Mouse (Mus musculus) CH12.LX (cell line): Measurements from ENCODE around the gene Polm. TPM values are rescaled to one million over a fixed set of nuclear protein-coding genes. Genes with fewer than 3 reads are reported as not detected.

Experiments
- DNase-seq: peaks from one replicate; pipeline ENCODE4 v3.0.0-alpha.2; 2013; ENCODE audit errors: extremely low read depth
- H3K27ac ChIP-seq: 2 replicates; pipeline ENCODE4 v1.5.1; 2012; ENCODE audit warnings: low read depth, mild to moderate bottlenecking, control low read depth, moderate library complexity; ENCODE audit not compliant: insufficient read depth
- H3K27me3 ChIP-seq: replicated peaks from 2 replicates; pipeline ENCODE3; 2012; ENCODE audit warnings: inconsistent platforms
- H3K36me3 ChIP-seq, 2 experiments: replicated peaks in 1 of 2; 2 replicates each; pipeline versions ENCODE3 to v1.6.1; 2012; ENCODE audit warnings: inconsistent platforms in 1 of 2, low read length in 1 of 2, mild to moderate bottlenecking in 1 of 2, mixed read lengths in 1 of 2, moderate library complexity in 1 of 2; ENCODE audit not compliant: control insufficient read depth in 1 of 2, insufficient read depth in 1 of 2
- H3K4me1 ChIP-seq, 2 experiments: 2 replicates each; pipeline ENCODE4 v1.6.1; 2012; ENCODE audit warnings: inconsistent platforms in 1 of 2, moderate library complexity in 1 of 2; ENCODE audit not compliant: insufficient read depth in 2 of 2, control insufficient read depth in 1 of 2
- H3K4me2 ChIP-seq: 2 replicates; pipeline ENCODE4 v1.6.1; 2012; ENCODE audit warnings: low read depth, mild to moderate bottlenecking, control low read depth; ENCODE audit not compliant: poor library complexity, insufficient read depth, severe bottlenecking
- H3K4me3 ChIP-seq, 3 experiments: fragments of 150-350 bp in 1 of 3; sonication (generic) in 1 of 3; replicated peaks in 1 of 3; 2 replicates each; pipeline versions ENCODE3 to v1.5.1; 2011 to 2012; ENCODE audit warnings: low read depth in 2 of 3, low read length in 2 of 3, mild to moderate bottlenecking in 2 of 3, moderate library complexity in 2 of 3, control low read depth in 1 of 3, improper control_type of control experiment in 1 of 3, inconsistent platforms in 1 of 3, mixed read lengths in 1 of 3; ENCODE audit not compliant: poor library complexity in 1 of 3
- H3K79me2 ChIP-seq: replicated peaks from 2 replicates; pipeline ENCODE4 v1.6.1; 2012; ENCODE audit warnings: mild to moderate bottlenecking, moderate library complexity; ENCODE audit not compliant: control insufficient read depth, poor library complexity, insufficient read depth, severe bottlenecking; ENCODE audit errors: extremely low read depth
- H3K9ac ChIP-seq: 2 replicates; pipeline ENCODE4 v1.6.1; 2012; ENCODE audit warnings: low read depth, mild to moderate bottlenecking, control low read depth, moderate library complexity; ENCODE audit not compliant: insufficient read depth
- H3K9me3 ChIP-seq: replicated peaks from 2 replicates; pipeline ENCODE3; 2012; ENCODE audit warnings: low read length, inconsistent platforms, mixed read lengths
- CHD2 ChIP-seq: IDR thresholded peaks from 2 replicates; pipeline ENCODE4 v1.6.1; 2011; ENCODE audit warnings: low read length, improper control_type of control experiment
- CTCF ChIP-seq, 2 experiments: IDR thresholded peaks in 1 of 2; conservative IDR thresholded peaks in 1 of 2; 2 replicates each; pipeline ENCODE4 v1.5.1; 2011 to 2012; ENCODE audit warnings: low read depth in 2 of 2, low read length in 2 of 2, improper control_type of control experiment in 1 of 2, inconsistent platforms in 1 of 2, mild to moderate bottlenecking in 1 of 2, moderate library complexity in 1 of 2
- E2F4 ChIP-seq: IDR thresholded peaks from 2 replicates; pipeline ENCODE4 v1.6.1; 2011; ENCODE audit warnings: low read depth, low read length, improper control_type of control experiment; ENCODE audit not compliant: insufficient replicate concordance
- ELF1 ChIP-seq: IDR thresholded peaks from 2 replicates; pipeline ENCODE4 v1.6.1; 2014; ENCODE audit warnings: low read depth, mild to moderate bottlenecking, inconsistent platforms, low read length, improper control_type of control experiment
- EP300 ChIP-seq: IDR thresholded peaks from 2 replicates; pipeline ENCODE4 v1.6.1; 2011; ENCODE audit warnings: low read length, improper control_type of control experiment
- HCFC1 ChIP-seq: IDR thresholded peaks from 2 replicates; pipeline ENCODE4 v1.6.1; 2012; ENCODE audit warnings: low read depth, mild to moderate bottlenecking, inconsistent platforms, low read length, improper control_type of control experiment
- KAT2A ChIP-seq: IDR thresholded peaks from 2 replicates; pipeline ENCODE4 v1.6.1; 2012; ENCODE audit warnings: low read length, improper control_type of control experiment, inconsistent platforms; ENCODE audit not compliant: insufficient replicate concordance
- MAX ChIP-seq: IDR thresholded peaks from 2 replicates; pipeline ENCODE4 v1.6.1; 2011; ENCODE audit warnings: low read length, improper control_type of control experiment
- MAZ ChIP-seq: IDR thresholded peaks from 2 replicates; pipeline ENCODE4 v1.6.1; 2012; ENCODE audit warnings: low read depth, mild to moderate bottlenecking, inconsistent platforms, low read length, improper control_type of control experiment, moderate library complexity
- MYC ChIP-seq: IDR thresholded peaks from 2 replicates; pipeline ENCODE4 v1.6.1; 2011; ENCODE audit warnings: low read depth, mild to moderate bottlenecking, improper control_type of control experiment, low read length
- NELFE ChIP-seq: IDR thresholded peaks from 2 replicates; pipeline ENCODE4 v1.6.1; 2011; ENCODE audit warnings: low read depth, low read length, improper control_type of control experiment
- NRF1 ChIP-seq: IDR thresholded peaks from 2 replicates; pipeline ENCODE4 v1.6.1; 2014; ENCODE audit warnings: low read depth, mild to moderate bottlenecking, inconsistent platforms, low read length, improper control_type of control experiment, moderate library complexity
- POLR2A ChIP-seq: IDR thresholded peaks from 2 replicates; pipeline ENCODE4 v1.6.1; 2011; ENCODE audit warnings: low read depth, mild to moderate bottlenecking, improper control_type of control experiment, low read length
- POLR2AphosphoS2 ChIP-seq: IDR thresholded peaks from 2 replicates; pipeline ENCODE4 v1.6.1; 2011; ENCODE audit warnings: low read depth, low read length, improper control_type of control experiment
- RAD21 ChIP-seq: IDR thresholded peaks from 2 replicates; pipeline ENCODE4 v1.6.1; 2011; ENCODE audit warnings: low read depth, mild to moderate bottlenecking, low read length, improper control_type of control experiment, moderate library complexity
- RCOR1 ChIP-seq: conservative IDR thresholded peaks from 2 replicates; pipeline ENCODE4 v1.6.1; 2012; ENCODE audit warnings: low read depth, mild to moderate bottlenecking, inconsistent platforms, low read length, improper control_type of control experiment
- SIN3A ChIP-seq: IDR thresholded peaks from 2 replicates; pipeline ENCODE4 v1.6.1; 2012; ENCODE audit warnings: low read length, improper control_type of control experiment, inconsistent platforms
- SMC3 ChIP-seq: IDR thresholded peaks from 2 replicates; pipeline ENCODE4 v1.6.1; 2011; ENCODE audit warnings: low read depth, low read length, improper control_type of control experiment
- TCF12 ChIP-seq: IDR thresholded peaks from 2 replicates; pipeline ENCODE4 v1.6.1; 2014; ENCODE audit warnings: low read depth, mild to moderate bottlenecking, inconsistent platforms, low read length, improper control_type of control experiment
- UBTF ChIP-seq: IDR thresholded peaks from 2 replicates; pipeline ENCODE4 v1.6.1; 2012; ENCODE audit warnings: low read depth, mild to moderate bottlenecking, inconsistent platforms, low read length, improper control_type of control experiment, moderate library complexity
- USF1 ChIP-seq: IDR thresholded peaks from 2 replicates; pipeline ENCODE4 v1.6.1; 2014; ENCODE audit warnings: low read depth, mild to moderate bottlenecking, inconsistent platforms, low read length, improper control_type of control experiment
- ZKSCAN1 ChIP-seq: IDR thresholded peaks from 2 replicates; pipeline ENCODE4 v1.6.1; 2012; ENCODE audit warnings: low read depth, inconsistent platforms, low read length, improper control_type of control experiment, borderline replicate concordance
- ZMIZ1 ChIP-seq: IDR thresholded peaks from 2 replicates; pipeline ENCODE4 v1.6.1; 2012; ENCODE audit warnings: low read depth, mild to moderate bottlenecking, inconsistent platforms, low read length, improper control_type of control experiment
- ZNF384 ChIP-seq: IDR thresholded peaks from 2 replicates; pipeline ENCODE4 v1.6.1; 2012; ENCODE audit warnings: low read depth, low read length, improper control_type of control experiment, inconsistent platforms
- dilution Hi-C: fragments of 300-500 bp; cut with MboI; formaldehyde crosslinking; loops from 2 replicates; pipeline ENCODE4 v1.14.3; 2020; ENCODE audit warnings: low sequenced_read_pairs; ENCODE audit not compliant: extremely low pct_unique_long_range_greater_than_20kb, extremely low pct_ligation_motif_present
- in situ Hi-C: fragments of 300-500 bp; cut with MboI; formaldehyde crosslinking; loops from 3 replicates; pipeline ENCODE4 v1.14.3; 2019; ENCODE audit warnings: low sequenced_read_pairs, low pct_ligation_motif_present, low pct_unique_long_range_greater_than_20kb, mixed read lengths
- polyA plus RNA-seq: library from polyadenylated mRNA; unstranded; fragments of >175 nt; gene quantifications from 2 replicates; pipeline ENCODE4 v1.2.1, GENCODE M21; 2012; ENCODE audit warnings: low read depth; ENCODE audit not compliant: insufficient read length
- total RNA-seq, 2 experiments: library from RNA; depleted of rRNA; stranded (reverse); fragments of 300-350 nt in 1 of 2; fragments of >200 nt in 1 of 2; gene quantifications; 2 replicates each; pipeline ENCODE4 v1.2.3; 2012 to 2014

Polm gene
- total and polyA plus RNA-seq, 3 experiments, result 1.9 to 9.7 (median 4.1) TPM

DNA sequence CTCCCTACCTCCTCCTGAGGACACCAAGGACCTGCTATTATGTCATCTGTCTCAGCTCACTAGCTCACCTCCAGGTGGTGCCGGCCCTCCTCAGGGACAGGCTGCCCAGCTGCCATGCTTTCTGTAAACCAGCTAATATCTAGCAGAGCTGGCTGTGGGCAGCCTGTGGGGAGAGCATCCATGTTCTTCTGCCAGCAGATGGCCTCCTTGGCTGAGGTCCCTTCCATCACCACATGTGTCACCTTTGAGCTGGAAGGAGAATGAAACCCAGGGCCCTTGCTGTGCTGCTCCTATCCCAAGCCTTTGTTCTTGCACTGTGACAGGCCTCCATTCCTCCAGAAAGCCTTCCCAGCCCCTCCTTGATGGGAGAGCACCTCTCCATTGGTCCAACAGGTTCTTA, 1.7 kb downstream of the Polm start:
- peak; percentile 56 for DNase-seq
- Histone ChIP-seq H3K27ac (no peak overlapping the region), H3K9me3 (peaks cover 16% of the 10 kb centered on the region), H3K9ac (no peak overlapping the region), H3K36me3 (peaks cover 33 to 37% of the 10 kb centered on the region in 2 experiments), H3K79me2 (no peaks in the 10 kb centered on the region), H3K4me2 (no peak overlapping the region), H3K27me3 (no peaks in the 10 kb centered on the region), H3K4me3 (no peak overlapping the region), H3K4me1 (peaks cover 16 to 44% of the 10 kb centered on the region in 2 experiments)
- in situ Hi-C loops, result no loop called here
- TF ChIP-seq ELF1, result no peak
- TF ChIP-seq MYC, result 0 out of 2 replicates have a peak, but pooled peaks have one; percentile 44
- peak in 1 of 2 experiments; percentile 74; a peak in 2 of 4 replicates for TF ChIP-seq CTCF (conservative IDR thresholded peaks at IDR 0.05 in 1 of 2, IDR thresholded peaks at IDR 0.05 in 1 of 2; ENCODE audit: low read depth in 2 of 2, low read length in 2 of 2)
- TF ChIP-seq SMC3, result peak; percentile 65
- peak; percentile 56 for TF ChIP-seq RAD21
- TF ChIP-seq MAX, result peak; percentile 44; the same call in 1 of the 2 replicates
- TF ChIP-seq E2F4, result no peak
- no peak for TF ChIP-seq POLR2A
- dilution Hi-C loops, result no loop called here

DNA sequence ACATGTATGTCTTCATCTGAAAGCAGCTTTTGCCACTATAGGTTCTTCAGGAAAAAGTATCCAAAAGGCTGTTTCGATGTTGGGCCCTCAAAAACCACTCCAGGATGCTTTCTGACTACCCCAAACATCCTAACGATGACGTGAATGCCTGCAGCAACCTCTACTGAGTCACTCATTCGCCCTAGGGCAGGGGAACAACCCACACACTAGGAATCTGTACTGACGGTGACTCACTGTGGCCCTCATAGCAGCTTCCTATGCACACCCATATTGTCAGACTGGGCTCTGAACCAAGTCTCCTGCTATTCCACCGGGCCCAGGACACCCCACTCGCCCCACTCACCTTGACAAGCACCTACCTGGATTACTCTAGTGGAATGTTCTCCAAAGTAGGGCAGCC, 2.8 kb downstream of the Polm start:
- Histone ChIP-seq H3K27ac (no peak overlapping the region), H3K4me1 (peaks cover 16 to 50% of the 10 kb centered on the region in 2 experiments), H3K9me3 (peaks cover 7% of the 10 kb centered on the region), H3K27me3 (no peaks in the 10 kb centered on the region), H3K79me2 (no peaks in the 10 kb centered on the region), H3K9ac (no peak overlapping the region), H3K4me2 (no peak overlapping the region), H3K4me3 (no peak overlapping the region), H3K36me3 (peaks cover 39 to 44% of the 10 kb centered on the region in 2 experiments)
- in situ Hi-C loops, result no loop called here
- dilution Hi-C loops, result no loop called here
- TF ChIP-seq MAZ (no peak), ZNF384 (no peak), KAT2A (no peak), NRF1 (no peak), UBTF (no peak), USF1 (no peak), SIN3A (no peak), ZMIZ1 (no peak), E2F4 (no peak), POLR2AphosphoS2 (no peak), RCOR1 (no peak), EP300 (no peak), CTCF (conservative IDR thresholded peaks at IDR 0.05 in 1 of 2, IDR thresholded peaks at IDR 0.05 in 1 of 2; ENCODE audit: low read depth in 2 of 2, low read length in 2 of 2) (no peak), NELFE (no peak), TCF12 (no peak), ZKSCAN1 (no peak), CHD2 (no peak), HCFC1 (no peak), RAD21 (no peak), SMC3 (no peak)
- DNase-seq, result peak; percentile 47
